In genomic region chr11:120873206-120873605, GRCm38 (mm10) we compare ENCODE assay signal across 11 mouse cellular contexts. TPM values are rescaled to one million over a fixed set of nuclear protein-coding genes. Genes with fewer than 3 reads are reported as not detected.
DNase-seq lines count a peak whose midpoint lies in the region; ATAC-seq and TF ChIP-seq lines count a peak whose summit lies in the region.
"Had no signal": no experiment of that assay in that cellular context is flagged by ENCODE, and none has a peak within 500 bp of the region (broad histone marks: within the 10 kb centered on the region; RNA-seq: fewer than 3 reads in every experiment).

No protein-coding gene starts in this region.

- H3K27me3 ChIP-seq in forebrain, embryonic 10.5 days (ENCODE audit: poor library complexity, severe bottlenecking): no peaks in the 10 kb centered on the region
- no peaks in the 10 kb centered on the region for H3K27me3 ChIP-seq in forebrain, embryonic 16.5 days (replicated peaks; ENCODE audit: control insufficient read depth, insufficient read depth, low read length)
- no peaks in the 10 kb centered on the region for H3K27me3 ChIP-seq in neural tube, embryonic 12.5 days (replicated peaks)
- H3K27me3 ChIP-seq in cerebellum, adult 2 months (ENCODE audit: control insufficient read depth, insufficient read depth, low read length): no peaks in the 10 kb centered on the region
- H3K27me3 ChIP-seq: forebrain, embryonic 12.5 days had no signal

- no peak overlapping the region for H3K4me3 ChIP-seq in forebrain, embryonic 10.5 days
- H3K4me3 ChIP-seq in forebrain, embryonic 16.5 days (replicated peaks; ENCODE audit: low read length): no peak overlapping the region
- H3K4me3 ChIP-seq in neural tube, embryonic 12.5 days: no peak overlapping the region
- no peak overlapping the region for H3K4me3 ChIP-seq in gastrocnemius, adult 2 months
- no peak overlapping the region for H3K4me3 ChIP-seq in cerebellum, adult 2 months (replicated peaks; ENCODE audit: insufficient read depth, low read depth, low read length)
- H3K4me3 ChIP-seq: forebrain, embryonic 12.5 days had no signal

- no peak overlapping the region for H3K4me2 ChIP-seq in forebrain, embryonic 16.5 days (ENCODE audit: low read length)
- no peak overlapping the region for H3K4me2 ChIP-seq in neural tube, embryonic 12.5 days (replicated peaks)
- H3K4me2 ChIP-seq: forebrain, embryonic 12.5 days; heart, embryonic 11.5 days had no signal

- WGBS in forebrain, embryonic 10.5 days: 62% methylated on average over 6 of the region's 6 CpGs
- WGBS in forebrain, embryonic 16.5 days: 75% methylated on average over 6 of the region's 6 CpGs
- 84% methylated on average over 6 of the region's 6 CpGs for WGBS in neural tube, embryonic 12.5 days
- 66% methylated on average over 6 of the region's 6 CpGs for WGBS in cerebellum, adult 2 months

- no peak overlapping the region for H3K9ac ChIP-seq in forebrain, embryonic 16.5 days (replicated peaks; ENCODE audit: low read depth, low read length)
- 0 out of 2 replicates have a peak overlapping the region, but pooled peaks have one; percentile 6 for H3K9ac ChIP-seq in neural tube, embryonic 12.5 days
- H3K9ac ChIP-seq: forebrain, embryonic 12.5 days had no signal

- peaks cover 28% of the 10 kb centered on the region for H3K36me3 ChIP-seq in forebrain, embryonic 10.5 days (replicated peaks)
- H3K36me3 ChIP-seq in forebrain, embryonic 16.5 days (ENCODE audit: control insufficient read depth, insufficient read depth): no peaks in the 10 kb centered on the region
- H3K36me3 ChIP-seq in neural tube, embryonic 12.5 days: peaks cover 5% of the 10 kb centered on the region; the same call in 1 of the 2 replicates

- no peak for TF ChIP-seq CTCF in gastrocnemius, adult 2 months (IDR thresholded peaks at IDR 0.05)
- TF ChIP-seq CTCF in cerebellum, adult 2 months (IDR thresholded peaks at IDR 0.05; ENCODE audit: borderline replicate concordance, insufficient read depth, low read depth, low read length): no peak

- no peak for DNase-seq in forebrain, embryonic 10.5 days (ENCODE audit: extremely low spot score, low spot score)
- no peak for DNase-seq in neural tube, embryonic 10.5 days (ENCODE audit: extremely low spot score, low spot score)
- DNase-seq in gastrocnemius, adult 2 months: peak; percentile 66
- peak; percentile 67 for DNase-seq in skeletal muscle tissue, adult 2 months (ENCODE audit: low read depth, low spot score)
- no peak for DNase-seq in cerebellum, adult 2 months

- peak overlapping the region; percentile 54 for H3K27ac ChIP-seq in forebrain, embryonic 10.5 days
- H3K27ac ChIP-seq in forebrain, embryonic 16.5 days (ENCODE audit: low read length): no peak overlapping the region
- H3K27ac ChIP-seq in neural tube, embryonic 12.5 days: no peak overlapping the region
- peak overlapping the region; percentile 54 for H3K27ac ChIP-seq in gastrocnemius, adult 2 months
- H3K27ac ChIP-seq in cerebellum, adult 2 months (ENCODE audit: insufficient read depth, low read length): no peak overlapping the region
- H3K27ac ChIP-seq: forebrain, embryonic 12.5 days; macrophage had no signal

- no peak for ATAC-seq in forebrain, embryonic 16.5 days
- ATAC-seq in neural tube, embryonic 12.5 days (ENCODE audit: low FRiP score, low read depth): no peak
- ATAC-seq in cerebellum, adult (ENCODE audit: insufficient number of reproducible peaks, low FRiP score, low TSS enrichment): no peak

- no peak for TF ChIP-seq POLR2A in cerebellum, adult 2 months (IDR thresholded peaks at IDR 0.05; ENCODE audit: borderline replicate concordance, insufficient read depth, low read length)

- H3K4me1 ChIP-seq in forebrain, embryonic 10.5 days: peaks cover 17% of the 10 kb centered on the region
- H3K4me1 ChIP-seq in forebrain, embryonic 16.5 days (replicated peaks; ENCODE audit: control insufficient read depth, insufficient read depth, low read length): no peaks in the 10 kb centered on the region
- no peaks in the 10 kb centered on the region for H3K4me1 ChIP-seq in neural tube, embryonic 12.5 days
- no peaks in the 10 kb centered on the region for H3K4me1 ChIP-seq in cerebellum, adult 2 months (ENCODE audit: control insufficient read depth, insufficient read depth, low read length)
- H3K4me1 ChIP-seq: forebrain, embryonic 12.5 days had no signal

- intact Hi-C loops in gastrocnemius, adult 2 months (cut with DNase I): no loop called here

- no peaks in the 10 kb centered on the region for H3K9me3 ChIP-seq in forebrain, embryonic 10.5 days
- H3K9me3 ChIP-seq in forebrain, embryonic 16.5 days (ENCODE audit: control insufficient read depth, low read length): no peaks in the 10 kb centered on the region
- H3K9me3 ChIP-seq in neural tube, embryonic 12.5 days: no peaks in the 10 kb centered on the region
- H3K9me3 ChIP-seq: forebrain, embryonic 12.5 days had no signal

RNA-seq across cellular contexts. Expression of gene Fasn, which starts 48.9 kb away (rescaled TPM):
- polyA plus RNA-seq in forebrain, embryonic 10.5 days (2016; fragmentation: Nextera tagmentation; extraction: Ambion mirVana): 134 and 144 TPM in 2 replicates
- 92.0 and 97.4 TPM in 2 replicates for polyA plus RNA-seq in forebrain, embryonic 16.5 days (2015; fragmentation: Nextera tagmentation; extraction: Ambion mirVana)
- 87.6 and 102 TPM in 2 replicates for polyA plus RNA-seq in neural tube, embryonic 12.5 days (2016; fragmentation: Nextera tagmentation; extraction: Ambion mirVana)
- 10 to 100 TPM in 1 of 2 experiments, 1 to 10 TPM in 1; 6.8 to 20.0 TPM for total RNA-seq in gastrocnemius, adult 2 months (2021)
- polyA plus RNA-seq in cerebellum, adult 2 months (2012; rRNA removed): 246 and 274 TPM in 2 replicates

RNA-seq across cellular contexts. Expression of gene Ccdc57, which starts 59.5 kb away (rescaled TPM):
- 7.9 and 8.6 TPM in 2 replicates for polyA plus RNA-seq in forebrain, embryonic 10.5 days (2016; fragmentation: Nextera tagmentation; extraction: Ambion mirVana)
- 7.3 and 8.8 TPM in 2 replicates for polyA plus RNA-seq in forebrain, embryonic 16.5 days (2015; fragmentation: Nextera tagmentation; extraction: Ambion mirVana)
- polyA plus RNA-seq in neural tube, embryonic 12.5 days (2016; fragmentation: Nextera tagmentation; extraction: Ambion mirVana): 4.7 and 5.6 TPM in 2 replicates
- 1 to 10 TPM; 3.4 to 3.6 TPM for total RNA-seq in gastrocnemius, adult 2 months (2021)
- 4.4 TPM in 2 replicates for polyA plus RNA-seq in cerebellum, adult 2 months (2012; rRNA removed)

Comparison
In these comparisons a context has a peak if more than half of its experiments do, and no peak if none do; other contexts are left out.
1. H3K27ac ChIP-seq: peak in forebrain, embryonic 10.5 days (single experiment) and gastrocnemius, adult 2 months (single experiment); none in forebrain, embryonic 16.5 days (single experiment), neural tube, embryonic 12.5 days (single experiment) and cerebellum, adult 2 months (single experiment).
2. DNase-seq: peak in gastrocnemius, adult 2 months (single experiment) and skeletal muscle tissue, adult 2 months (single experiment); none in forebrain, embryonic 10.5 days (single experiment), neural tube, embryonic 10.5 days (single experiment) and cerebellum, adult 2 months (0 of 2).